Mouse (Mus musculus): ENCODE measurements around the gene Olfr214. TPM values are rescaled to one million over a fixed set of nuclear protein-coding genes. Genes with fewer than 3 reads are reported as not detected.
"Not testable (repeated sequence)": the region's sequence is repeated elsewhere in the genome, so short reads cannot be mapped to it uniquely, and the experiment has no call there.

Gene Olfr214
- polyA plus RNA-seq, 1 experiment from 2014 or later, result not detected

DNA sequence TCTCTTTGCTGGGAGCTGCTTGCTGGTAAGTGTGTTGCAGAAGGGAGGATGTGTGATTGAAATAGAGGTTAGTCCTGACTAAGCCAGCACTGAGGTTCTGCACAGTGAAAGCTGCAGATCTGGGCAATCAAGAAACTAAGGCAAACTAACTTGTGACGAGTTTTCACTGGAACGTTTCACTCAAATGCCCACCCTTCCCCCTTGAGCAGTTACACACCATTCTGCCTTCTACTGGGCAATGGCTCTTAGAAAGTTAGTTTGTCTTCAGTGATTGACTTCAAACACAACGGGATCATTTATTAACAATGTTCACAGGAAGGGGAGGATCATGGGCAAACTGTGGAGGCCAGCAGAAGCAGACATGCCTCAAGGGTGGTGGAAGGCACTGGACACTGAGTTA is 917 bp downstream of the Olfr214 start:
- DNase-seq (ENCODE audit: low spot score) (no peak), ATAC-seq (no peak)
- Histone ChIP-seq H3K4me3 (ENCODE audit: low read depth, low read length) (no peak overlapping the region), H3K36me3 (ENCODE audit: insufficient read depth, low read length) (no peaks in the 10 kb centered on the region), H3K4me1 (ENCODE audit: insufficient read depth, low read depth, low read length) (no peaks in the 10 kb centered on the region), H3K27ac (ENCODE audit: low read length) (no peak overlapping the region), H3K9me3 (ENCODE audit: low read length) (no peaks in the 10 kb centered on the region), H3K27me3 (replicated peaks; ENCODE audit: insufficient read depth, low read length) (no peaks in the 10 kb centered on the region), H3K4me2 (replicated peaks; ENCODE audit: low read depth, low read length) (no peak overlapping the region), H3K9ac (replicated peaks; ENCODE audit: low read depth) (no peak overlapping the region)
- WGBS, result 37% methylated on average over 3 of the region's 3 CpGs
- no peak for TF ChIP-seq CTCF (IDR thresholded peaks at IDR 0.05)

DNA sequence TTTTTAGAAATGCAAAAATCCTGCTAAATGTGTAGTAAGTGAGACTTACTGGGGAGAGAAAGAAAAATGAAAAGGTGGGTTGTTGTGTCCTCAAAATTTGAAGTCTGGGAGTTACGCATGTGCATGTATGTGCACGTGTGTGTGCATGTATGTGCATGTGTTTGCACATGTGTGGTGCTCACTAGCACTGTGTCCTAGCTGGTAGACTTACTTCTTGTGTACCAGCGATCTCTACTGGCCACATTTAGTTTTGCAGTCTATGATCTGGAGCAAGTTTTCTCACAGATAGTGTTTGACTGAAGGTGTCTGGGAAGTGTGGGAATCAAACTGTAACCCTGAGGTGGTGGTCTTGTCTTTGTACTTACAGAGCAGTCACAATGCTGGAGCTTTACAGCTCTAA is 15.8 kb downstream of the Olfr214 start:
- no peaks in the 10 kb centered on the region for H3K27me3 ChIP-seq (replicated peaks; ENCODE audit: insufficient read depth, low read length)
- H3K36me3 ChIP-seq (ENCODE audit: insufficient read depth, low read length), result no peaks in the 10 kb centered on the region
- peak; percentile 31 for DNase-seq (ENCODE audit: low spot score)
- no peaks in the 10 kb centered on the region for H3K4me1 ChIP-seq (ENCODE audit: insufficient read depth, low read depth, low read length)
- no peak for ATAC-seq
- no peak overlapping the region for H3K4me2 ChIP-seq (replicated peaks; ENCODE audit: low read depth, low read length)
- no peak overlapping the region for H3K4me3 ChIP-seq (ENCODE audit: low read depth, low read length)
- TF ChIP-seq CTCF (IDR thresholded peaks at IDR 0.05) (peak; percentile 74), EP300 (IDR thresholded peaks at IDR 0.05) (no peak)
- 15% methylated on average over 3 of the region's 3 CpGs for WGBS
- no peak overlapping the region for H3K27ac ChIP-seq (ENCODE audit: low read length)
- H3K9me3 ChIP-seq (ENCODE audit: low read length), result no peaks in the 10 kb centered on the region
- H3K9ac ChIP-seq (replicated peaks; ENCODE audit: low read depth), result no peak overlapping the region

DNA sequence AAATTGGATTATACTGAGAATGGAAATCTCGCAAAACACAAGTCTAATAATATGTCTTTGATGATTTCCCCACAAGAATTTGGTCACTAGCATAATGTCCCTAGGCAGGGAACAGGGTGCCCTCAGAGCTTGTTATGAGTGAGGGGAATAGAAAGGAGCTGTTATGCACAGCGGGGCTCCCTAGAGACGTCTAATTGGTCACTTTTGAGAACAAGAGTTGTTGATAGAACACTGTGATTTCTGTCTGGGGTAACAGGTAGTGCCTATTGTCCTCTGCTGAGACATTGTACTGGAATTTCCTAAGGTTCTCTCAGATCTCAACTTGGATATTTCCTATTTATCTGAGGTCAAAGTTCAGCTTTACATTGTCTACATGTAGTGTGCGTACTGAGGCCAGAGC is 30.1 kb downstream of the Olfr214 start, which contains the start of gene Olfr215:
Olfr215 (minus strand) TSS at position 101 of the 400 bp plus-strand sequence.
- DNase-seq (ENCODE audit: low spot score), result no peak
- no peak for ATAC-seq
- H3K4me1 ChIP-seq (ENCODE audit: insufficient read depth, low read depth, low read length), result no peaks in the 10 kb centered on the region
- no peak within 1 kb of the TSS for H3K27ac ChIP-seq (ENCODE audit: low read length)
- H3K36me3 ChIP-seq (ENCODE audit: insufficient read depth, low read length), result no peaks in the 10 kb centered on the region
- WGBS, result 67% methylated on average over 4 of the region's 4 CpGs
- H3K4me2 ChIP-seq (replicated peaks; ENCODE audit: low read depth, low read length), result no peak within 1 kb of the TSS
- H3K27me3 ChIP-seq (replicated peaks; ENCODE audit: insufficient read depth, low read length), result no peaks in the 10 kb centered on the region
- no peak within 1 kb of the TSS for H3K4me3 ChIP-seq (ENCODE audit: low read depth, low read length)
- no peak within 1 kb of the TSS for H3K9ac ChIP-seq (replicated peaks; ENCODE audit: low read depth)
- no peak for TF ChIP-seq CTCF (IDR thresholded peaks at IDR 0.05)
- no peaks in the 10 kb centered on the region for H3K9me3 ChIP-seq (ENCODE audit: low read length)

DNA sequence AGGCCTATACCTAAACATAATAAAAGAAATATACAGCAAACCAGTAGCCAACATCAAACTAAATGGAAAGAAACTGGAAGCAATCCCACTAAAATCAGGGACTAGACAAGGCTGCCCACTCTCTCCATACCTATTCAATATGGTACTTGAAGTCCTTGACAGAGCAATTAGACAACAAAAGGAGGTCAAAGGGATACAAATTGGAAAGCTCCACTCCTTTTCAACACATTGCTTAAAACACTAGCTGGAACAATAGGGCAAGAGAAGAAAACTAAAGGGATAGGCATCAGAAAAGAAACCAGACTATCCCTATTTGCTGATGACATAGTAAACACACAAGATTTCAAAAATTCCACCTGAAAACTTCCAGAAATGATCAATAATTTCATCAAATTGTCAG is 46.9 kb downstream of the Olfr214 start:
- not testable (repeated sequence) for H3K4me3 ChIP-seq (ENCODE audit: low read depth, low read length); H3K4me2 ChIP-seq (replicated peaks; ENCODE audit: low read depth, low read length); H3K9ac ChIP-seq (replicated peaks; ENCODE audit: low read depth); H3K27me3 ChIP-seq (replicated peaks; ENCODE audit: insufficient read depth, low read length); H3K36me3 ChIP-seq (ENCODE audit: insufficient read depth, low read length); H3K27ac ChIP-seq (ENCODE audit: low read length); DNase-seq (ENCODE audit: low spot score); ATAC-seq; H3K4me1 ChIP-seq (ENCODE audit: insufficient read depth, low read depth, low read length); H3K9me3 ChIP-seq (ENCODE audit: low read length)

DNA sequence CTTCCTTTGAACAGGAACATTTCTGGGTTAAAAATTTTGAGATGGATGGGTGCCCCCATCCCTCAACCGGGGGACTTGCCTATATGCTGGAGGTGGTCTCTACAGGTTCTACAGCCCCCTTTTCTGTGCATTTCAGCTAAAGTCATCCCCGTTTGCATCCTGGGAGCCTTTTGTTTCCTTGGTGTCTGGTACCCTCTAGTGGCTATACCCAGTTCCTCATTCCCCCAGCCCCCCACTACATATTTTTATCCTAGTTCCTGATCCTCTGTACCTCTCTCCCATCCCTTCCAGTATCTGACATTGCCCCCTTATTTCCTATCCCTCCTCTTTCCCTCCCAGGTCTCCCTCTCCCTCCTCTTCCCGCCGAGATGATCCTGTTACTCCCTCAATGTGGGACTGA is 53.2 kb downstream of the Olfr214 start:
- no peaks in the 10 kb centered on the region for H3K36me3 ChIP-seq (ENCODE audit: insufficient read depth, low read length)
- H3K27ac ChIP-seq (ENCODE audit: low read length), result no peak overlapping the region
- WGBS, result 43% methylated on average over 4 of the region's 4 CpGs
- H3K9me3 ChIP-seq (ENCODE audit: low read length), result no peaks in the 10 kb centered on the region
- TF ChIP-seq EP300 (IDR thresholded peaks at IDR 0.05) (no peak), CTCF (IDR thresholded peaks at IDR 0.05) (no peak)
- no peaks in the 10 kb centered on the region for H3K27me3 ChIP-seq (replicated peaks; ENCODE audit: insufficient read depth, low read length)
- H3K4me2 ChIP-seq (replicated peaks; ENCODE audit: low read depth, low read length), result no peak overlapping the region
- no peak overlapping the region for H3K9ac ChIP-seq (replicated peaks; ENCODE audit: low read depth)
- ATAC-seq, result no peak
- no peaks in the 10 kb centered on the region for H3K4me1 ChIP-seq (ENCODE audit: insufficient read depth, low read depth, low read length)
- no peak overlapping the region for H3K4me3 ChIP-seq (ENCODE audit: low read depth, low read length)
- no peak for DNase-seq (ENCODE audit: low spot score)

Other genes starting within 250 kb of the Olfr214 start
- 26.4 and 29.0 TPM in 2 replicates for gene March8, start 216.2 kb upstream of the Olfr214 start, polyA plus RNA-seq (2015; fragmentation: Nextera tagmentation; extraction: Ambion mirVana)
- gene Alox5, start 93.1 kb upstream of the Olfr214 start, polyA plus RNA-seq (2015; fragmentation: Nextera tagmentation; extraction: Ambion mirVana), result 3.1 TPM in 2 replicates
- not detected in 2 replicates for gene Olfr211, start 65.1 kb upstream of the Olfr214 start, polyA plus RNA-seq (2015; fragmentation: Nextera tagmentation; extraction: Ambion mirVana)
- 0.07 TPM in 1 of 2 replicates, not detected in the other for gene Olfr212, start 47.7 kb upstream of the Olfr214 start, polyA plus RNA-seq (2015; fragmentation: Nextera tagmentation; extraction: Ambion mirVana)
- gene Olfr213, start 15.8 kb upstream of the Olfr214 start, polyA plus RNA-seq (2015; fragmentation: Nextera tagmentation; extraction: Ambion mirVana), result not detected in 2 replicates
- 0.32 and 0.35 TPM in 2 replicates for gene Gm5580, start 3.1 kb upstream of the Olfr214 start, polyA plus RNA-seq (2015; fragmentation: Nextera tagmentation; extraction: Ambion mirVana)
- gene Olfr215, start 30.0 kb downstream of the Olfr214 start, polyA plus RNA-seq (2015; fragmentation: Nextera tagmentation; extraction: Ambion mirVana), result not detected in 2 replicates
- 58.1 and 64.4 TPM in 2 replicates for gene Zfp422, start 74.8 kb downstream of the Olfr214 start, polyA plus RNA-seq (2015; fragmentation: Nextera tagmentation; extraction: Ambion mirVana)
- gene Depp1, start 96.4 kb downstream of the Olfr214 start, polyA plus RNA-seq (2015; fragmentation: Nextera tagmentation; extraction: Ambion mirVana), result 79.3 and 86.1 TPM in 2 replicates
- 9.3 and 10.0 TPM in 2 replicates for gene Rassf4, start 119.7 kb downstream of the Olfr214 start, polyA plus RNA-seq (2015; fragmentation: Nextera tagmentation; extraction: Ambion mirVana)
- 0.01 and 0.02 TPM in 2 replicates for gene Tmem72, start 162.7 kb downstream of the Olfr214 start, polyA plus RNA-seq (2015; fragmentation: Nextera tagmentation; extraction: Ambion mirVana)

All from lung, postnatal 0 days (tissue).